Mouse (Mus musculus) E14TG2a.4 (cell line): ENCODE measurements around the gene Polr3h.
A peak's percentile ranks its signal among the peaks of the same experiment; 100 is the strongest.

Source experiments
- H3K27me3 ChIP-seq: 2 replicates; pipeline ENCODE4 v1.6.1; 2014; ENCODE audit warnings: low read length, control low read depth; ENCODE audit not compliant: insufficient read depth
- H3K36me3 ChIP-seq: 2 replicates; pipeline ENCODE4 v1.6.1; 2014; ENCODE audit warnings: low read length, control low read depth; ENCODE audit not compliant: insufficient read depth
- H3K4me1 ChIP-seq: replicated peaks from 2 replicates; pipeline ENCODE4 v1.6.1; 2014; ENCODE audit warnings: low read depth, low read length, control low read depth
- H3K4me3 ChIP-seq: replicated peaks from 2 replicates; pipeline ENCODE4 v1.5.1; 2014; ENCODE audit warnings: mild to moderate bottlenecking, low read length
- H3K9me3 ChIP-seq: 2 replicates; pipeline ENCODE4 v1.6.1; 2014; ENCODE audit warnings: low read length, control low read depth
- CTCF ChIP-seq: conservative IDR thresholded peaks from 2 replicates; pipeline ENCODE4 v1.5.1; 2014; ENCODE audit warnings: low read length
- NANOG ChIP-seq: IDR thresholded peaks from 2 replicates; pipeline ENCODE4 v1.6.1; 2014; ENCODE audit warnings: borderline replicate concordance, low read length, mixed read lengths
- POU5F1 ChIP-seq: IDR thresholded peaks from 2 replicates; pipeline ENCODE4 v1.6.1; 2014; ENCODE audit warnings: low read length, borderline replicate concordance

Gene Polr3h

GRCm38 (mm10) chr15:81853081-81853480 is 73.0 kb downstream of the Polr3h start:
- no peak for TF ChIP-seq NANOG
- Histone ChIP-seq H3K4me3 (no peak overlapping the region), H3K4me1 (peaks cover 71% of the 10 kb centered on the region), H3K36me3 (peaks cover 51% of the 10 kb centered on the region), H3K9me3 (no peaks in the 10 kb centered on the region), H3K27me3 (peaks cover 8% of the 10 kb centered on the region; the same call in 1 of the 2 replicates)

DNA sequence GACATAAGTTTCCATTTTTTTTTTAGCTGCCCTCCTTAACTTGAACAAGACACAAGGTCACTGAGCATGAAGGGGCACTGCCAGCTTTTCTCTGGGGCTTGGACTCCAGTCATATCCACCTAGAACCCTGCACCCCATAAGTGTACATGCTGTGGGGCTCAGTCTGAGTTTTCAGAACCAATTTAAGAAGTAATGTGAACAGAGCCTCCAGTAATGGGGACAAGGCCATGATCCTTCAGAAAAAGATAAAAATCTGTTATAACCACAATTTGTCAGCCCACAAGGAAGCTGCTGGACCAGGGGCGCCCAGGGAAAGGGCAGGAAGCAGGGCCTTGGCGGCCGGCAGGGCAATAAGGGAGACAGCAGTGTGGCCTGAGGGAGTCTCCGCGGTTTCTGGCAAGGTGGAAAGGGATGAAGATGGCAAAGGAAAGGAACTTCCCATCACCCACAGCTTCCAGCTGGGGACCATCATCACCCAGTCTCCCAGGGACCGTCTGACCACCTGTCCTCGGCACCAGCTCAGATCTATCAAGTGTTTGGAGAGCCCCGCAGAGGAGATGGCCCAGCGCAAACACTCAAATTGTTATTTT is 73.5 kb downstream of the Polr3h start:
- no peak overlapping the region for H3K4me3 ChIP-seq
- H3K4me1 ChIP-seq, result peaks cover 76% of the 10 kb centered on the region
- H3K36me3 ChIP-seq, result peaks cover 57% of the 10 kb centered on the region
- TF ChIP-seq CTCF, result no peak
- TF ChIP-seq POU5F1, result no peak
- TF ChIP-seq NANOG, result no peak
- no peaks in the 10 kb centered on the region for H3K9me3 ChIP-seq
- peaks cover 7% of the 10 kb centered on the region; the same call in 1 of the 2 replicates for H3K27me3 ChIP-seq

GRCm38 (mm10) chr15:81851375-81851774 is 74.7 kb downstream of the Polr3h start:
- H3K4me3 ChIP-seq, result peak overlapping the region; percentile 63
- TF ChIP-seq POU5F1 (no peak), CTCF (no peak), NANOG (no peak)
- peaks cover 73% of the 10 kb centered on the region for H3K4me1 ChIP-seq
- H3K27me3 ChIP-seq, result no peaks in the 10 kb centered on the region
- H3K9me3 ChIP-seq, result no peaks in the 10 kb centered on the region
- peaks cover 58% of the 10 kb centered on the region for H3K36me3 ChIP-seq

DNA sequence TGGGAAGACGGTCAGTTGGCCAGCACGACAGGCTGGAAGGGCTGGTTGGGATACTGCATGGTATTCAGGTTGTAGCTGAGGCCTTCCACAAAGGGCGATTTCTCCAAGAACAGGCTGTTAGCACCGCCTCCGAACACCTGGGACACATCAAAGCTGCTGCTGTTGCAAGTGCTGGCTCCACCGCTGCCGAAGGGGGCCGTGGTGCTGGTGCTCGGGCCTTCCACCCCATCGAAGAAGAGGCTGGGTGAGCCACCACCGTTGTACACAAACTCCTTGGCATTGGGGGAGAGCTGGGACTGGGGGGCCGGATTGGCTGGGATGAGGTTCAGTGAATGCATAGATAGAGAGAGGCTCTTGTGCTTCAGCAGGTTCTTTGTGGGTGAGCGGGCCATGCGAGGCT is 75.3 kb downstream of the Polr3h start:
- H3K9me3 ChIP-seq, result no peaks in the 10 kb centered on the region
- peak overlapping the region; percentile 63 for H3K4me3 ChIP-seq
- TF ChIP-seq POU5F1, result no peak
- TF ChIP-seq NANOG, result no peak
- no peak for TF ChIP-seq CTCF
- H3K4me1 ChIP-seq, result peaks cover 73% of the 10 kb centered on the region
- no peaks in the 10 kb centered on the region for H3K27me3 ChIP-seq
- H3K36me3 ChIP-seq, result peaks cover 58% of the 10 kb centered on the region

GRCm38 (mm10) chr15:81849104-81849503 is 76.9 kb downstream of the Polr3h start:
- no peaks in the 10 kb centered on the region for H3K9me3 ChIP-seq
- H3K4me3 ChIP-seq, result peak overlapping the region; percentile 10; the same call in 1 of the 2 replicates
- peaks cover 76% of the 10 kb centered on the region for H3K4me1 ChIP-seq
- H3K36me3 ChIP-seq, result peaks cover 57% of the 10 kb centered on the region
- no peaks in the 10 kb centered on the region for H3K27me3 ChIP-seq
- no peak for TF ChIP-seq NANOG
- TF ChIP-seq POU5F1, result no peak

DNA sequence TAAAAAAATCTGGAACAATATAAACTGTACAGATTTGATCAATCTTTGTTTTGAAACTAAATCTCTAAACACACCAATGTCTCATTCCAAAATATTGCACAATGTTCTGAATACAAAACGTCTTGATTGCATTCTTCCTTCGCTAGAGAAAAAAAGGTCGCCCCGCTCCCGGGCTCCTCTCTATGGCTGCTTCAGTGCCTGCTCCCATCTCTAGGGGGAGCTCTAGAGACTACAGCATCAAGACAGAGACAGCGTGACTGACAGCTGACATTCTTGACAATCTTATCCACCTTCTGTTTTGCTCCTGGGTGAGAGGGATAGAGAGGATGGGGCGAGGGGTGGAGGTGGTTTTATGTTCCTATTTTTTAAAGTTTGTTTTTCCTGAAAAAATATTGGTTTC is 77.7 kb downstream of the Polr3h start:
- Histone ChIP-seq H3K4me3 (no peak overlapping the region), H3K9me3 (no peaks in the 10 kb centered on the region), H3K27me3 (no peaks in the 10 kb centered on the region), H3K36me3 (peaks cover 50% of the 10 kb centered on the region), H3K4me1 (peaks cover 80% of the 10 kb centered on the region)
- TF ChIP-seq POU5F1 (no peak), CTCF (peak; percentile 98)

DNA sequence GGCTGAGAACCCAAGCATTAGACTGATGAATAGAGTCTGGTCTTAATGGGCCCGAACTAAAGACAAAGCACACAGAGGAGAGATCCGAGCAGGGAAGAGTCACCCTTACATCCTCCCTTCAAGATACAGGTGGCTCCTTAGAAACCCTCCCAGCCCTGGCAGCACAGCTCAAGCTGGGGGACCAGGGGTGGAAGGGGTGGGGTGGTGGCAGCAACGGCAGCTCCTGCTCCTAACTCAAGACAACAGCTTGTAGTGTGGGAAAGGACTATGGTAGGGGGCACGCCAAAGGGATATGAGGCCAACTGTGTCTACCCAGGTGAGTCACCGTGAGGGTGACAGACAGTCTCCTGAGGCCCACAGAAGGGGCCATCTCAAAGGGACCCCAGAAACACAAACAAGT is 78.2 kb downstream of the Polr3h start:
- peaks cover 46% of the 10 kb centered on the region for H3K36me3 ChIP-seq
- H3K27me3 ChIP-seq, result no peaks in the 10 kb centered on the region
- H3K4me3 ChIP-seq, result no peak overlapping the region
- peaks cover 78% of the 10 kb centered on the region for H3K4me1 ChIP-seq
- H3K9me3 ChIP-seq, result no peaks in the 10 kb centered on the region
- TF ChIP-seq NANOG, result no peak
- TF ChIP-seq CTCF, result no peak
- TF ChIP-seq POU5F1, result no peak

GRCm38 (mm10) chr15:81847161-81847560 is 78.9 kb downstream of the Polr3h start:
- TF ChIP-seq CTCF, result no peak
- no peak for TF ChIP-seq NANOG
- no peak for TF ChIP-seq POU5F1
- Histone ChIP-seq H3K36me3 (peaks cover 40% of the 10 kb centered on the region), H3K4me1 (peaks cover 71% of the 10 kb centered on the region), H3K27me3 (0 out of 2 replicates have a peak, but pooled peaks cover 4% of the 10 kb centered on the region), H3K9me3 (no peaks in the 10 kb centered on the region), H3K4me3 (no peak overlapping the region)

DNA sequence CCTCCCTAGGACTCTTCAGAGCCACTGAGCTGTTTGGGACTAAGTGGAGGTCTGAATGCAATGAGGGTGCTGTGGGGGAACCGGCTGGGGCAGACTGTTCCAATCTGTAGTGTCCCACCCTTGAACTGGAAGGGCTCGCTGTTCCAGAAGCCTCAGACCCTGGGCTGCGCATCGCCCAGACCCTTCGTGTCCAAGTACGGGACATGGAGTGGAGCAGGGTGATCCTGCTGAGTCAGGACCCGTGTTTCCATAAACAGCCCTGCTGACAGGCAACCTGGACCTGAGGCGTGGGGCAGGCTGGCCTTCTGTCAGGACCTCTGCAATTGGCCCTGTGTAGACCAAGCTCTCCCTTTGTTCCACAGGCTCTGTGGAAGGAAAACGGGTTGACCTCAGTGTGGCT is 79.3 kb downstream of the Polr3h start:
- TF ChIP-seq CTCF (no peak), NANOG (no peak), POU5F1 (no peak)
- Histone ChIP-seq H3K27me3 (0 out of 2 replicates have a peak, but pooled peaks cover 4% of the 10 kb centered on the region), H3K4me3 (no peak overlapping the region), H3K9me3 (no peaks in the 10 kb centered on the region), H3K36me3 (peaks cover 36% of the 10 kb centered on the region), H3K4me1 (peaks cover 67% of the 10 kb centered on the region)

- H3K27me3 ChIP-seq, result 0 out of 2 replicates have a peak, but pooled peaks cover 4% of the 10 kb centered on the region
- H3K4me1 ChIP-seq, result peaks cover 57% of the 10 kb centered on the region
- 0 out of 2 replicates have a peak overlapping the region, but pooled peaks have one; percentile 23 for H3K4me3 ChIP-seq
- no peak for TF ChIP-seq CTCF
- TF ChIP-seq NANOG, result no peak
- no peak for TF ChIP-seq POU5F1
- no peaks in the 10 kb centered on the region for H3K9me3 ChIP-seq
- H3K36me3 ChIP-seq, result peaks cover 26% of the 10 kb centered on the region
These were observed 80.3 kb downstream of the Polr3h start for GRCm38 (mm10) chr15:81845724-81846123.
